Mouse (Mus musculus) layer of hippocampus, adult 2 months (tissue): ENCODE data around the gene Pparg. TPM values are rescaled to one million over a fixed set of nuclear protein-coding genes. Genes with fewer than 3 reads are reported as not detected.

Source experiments
- DNase-seq, 2 experiments: peaks; one replicate each; pipeline ENCODE4 v3.0.0; 2022; ENCODE audit warnings: low spot score in 2 of 2
- H3K27ac ChIP-seq: fragments of 200-600 bp; 2 replicates; pipeline ENCODE4 v1.8.1; 2022
- H3K4me3 ChIP-seq: fragments of 200-600 bp; 2 replicates; pipeline ENCODE4 v1.8.1; 2022; ENCODE audit warnings: mild to moderate bottlenecking
- CTCF ChIP-seq: fragments of 200-600 bp; conservative IDR thresholded peaks from 2 replicates; pipeline ENCODE4 v1.8.1; 2022; ENCODE audit warnings: antibody characterized with exemption, mild to moderate bottlenecking, moderate library complexity
- total RNA-seq, 2 experiments: library from RNA; stranded (reverse); gene quantifications; 2 replicates each; pipeline ENCODE4 v1.2.3; 2021

Gene Pparg
- total RNA-seq, 2 experiments from 2014 or later, result 2.8 to 3.0 TPM

GRCm38 (mm10) chr6:115374871-115375852 lies 14.4 kb downstream of the Pparg start:
- Histone ChIP-seq H3K27ac (no peak overlapping the region), H3K4me3 (no peak overlapping the region)
- DNase-seq, result no peak
- no peak for TF ChIP-seq CTCF

- TF ChIP-seq CTCF, result no peak
- DNase-seq, result no peak
- Histone ChIP-seq H3K4me3 (no peak overlapping the region), H3K27ac (no peak overlapping the region)
These were observed 19.8 kb downstream of the Pparg start for GRCm38 (mm10) chr6:115380596-115380995.

- TF ChIP-seq CTCF, result no peak
- no peak overlapping the region for H3K4me3 ChIP-seq
- no peak overlapping the region for H3K27ac ChIP-seq
- no peak for DNase-seq
These were observed 22.0 kb downstream of the Pparg start for GRCm38 (mm10) chr6:115382712-115383111.

- Histone ChIP-seq H3K27ac (no peak overlapping the region), H3K4me3 (no peak overlapping the region)
- TF ChIP-seq CTCF, result no peak
- no peak for DNase-seq
These were observed 29.3 kb downstream of the Pparg start for GRCm38 (mm10) chr6:115389945-115390540.

- Histone ChIP-seq H3K4me3 (no peak overlapping the region), H3K27ac (no peak overlapping the region)
- DNase-seq, result no peak
- no peak for TF ChIP-seq CTCF
These were observed 36.2 kb downstream of the Pparg start for GRCm38 (mm10) chr6:115396911-115397310.

- no peak overlapping the region for H3K4me3 ChIP-seq
- no peak for DNase-seq
- TF ChIP-seq CTCF, result no peak
- H3K27ac ChIP-seq, result no peak overlapping the region
These were observed 43.6 kb downstream of the Pparg start for GRCm38 (mm10) chr6:115404354-115404753.

GRCm38 (mm10) chr6:115411477-115411876 lies 50.7 kb downstream of the Pparg start:
- TF ChIP-seq CTCF, result no peak
- no peak for DNase-seq
- H3K27ac ChIP-seq, result no peak overlapping the region
- H3K4me3 ChIP-seq, result no peak overlapping the region

- Histone ChIP-seq H3K27ac (no peak overlapping the region), H3K4me3 (no peak overlapping the region)
- no peak for DNase-seq
- TF ChIP-seq CTCF, result no peak
These were observed 57.4 kb downstream of the Pparg start for GRCm38 (mm10) chr6:115418171-115418570.

- no peak for DNase-seq
- Histone ChIP-seq H3K27ac (no peak overlapping the region), H3K4me3 (no peak overlapping the region)
- TF ChIP-seq CTCF, result no peak
These were observed 58.2 kb downstream of the Pparg start for GRCm38 (mm10) chr6:115418964-115419363.

- H3K4me3 ChIP-seq, result no peak overlapping the region
- no peak for DNase-seq
- TF ChIP-seq CTCF, result no peak
- no peak overlapping the region for H3K27ac ChIP-seq
These were observed 60.2 kb downstream of the Pparg start for GRCm38 (mm10) chr6:115420963-115421362.

GRCm38 (mm10) chr6:115421665-115422064 lies 60.9 kb downstream of the Pparg start:
- no peak overlapping the region for H3K4me3 ChIP-seq
- TF ChIP-seq CTCF, result no peak
- DNase-seq, result no peak
- H3K27ac ChIP-seq, result no peak overlapping the region

- no peak overlapping the region for H3K27ac ChIP-seq
- H3K4me3 ChIP-seq, result no peak overlapping the region
- no peak for TF ChIP-seq CTCF
- DNase-seq, result no peak
These were observed 63.7 kb downstream of the Pparg start for GRCm38 (mm10) chr6:115424433-115424832.

GRCm38 (mm10) chr6:115432726-115433125 lies 72.0 kb downstream of the Pparg start:
- no peak for DNase-seq
- no peak for TF ChIP-seq CTCF
- H3K27ac ChIP-seq, result no peak overlapping the region
- H3K4me3 ChIP-seq, result no peak overlapping the region
